Mouse (Mus musculus) kidney, adult 18-20 months (tissue): Measurements from ENCODE around the gene Satb1.

ENCODE experiments used
- DNase-seq: peaks from one replicate; pipeline ENCODE4 v3.0.0; 2021

Gene Satb1

GRCm38 (mm10) chr17:51832900-51833577 lies at the start of gene Satb1:
TSS of gene Satb1 (minus strand) at chr17:51833290.
- DNase-seq: peak; percentile 57

GRCm38 (mm10) chr17:51882566-51882965 lies 49.5 kb upstream of the Satb1 start:
- no peak for DNase-seq

DNA sequence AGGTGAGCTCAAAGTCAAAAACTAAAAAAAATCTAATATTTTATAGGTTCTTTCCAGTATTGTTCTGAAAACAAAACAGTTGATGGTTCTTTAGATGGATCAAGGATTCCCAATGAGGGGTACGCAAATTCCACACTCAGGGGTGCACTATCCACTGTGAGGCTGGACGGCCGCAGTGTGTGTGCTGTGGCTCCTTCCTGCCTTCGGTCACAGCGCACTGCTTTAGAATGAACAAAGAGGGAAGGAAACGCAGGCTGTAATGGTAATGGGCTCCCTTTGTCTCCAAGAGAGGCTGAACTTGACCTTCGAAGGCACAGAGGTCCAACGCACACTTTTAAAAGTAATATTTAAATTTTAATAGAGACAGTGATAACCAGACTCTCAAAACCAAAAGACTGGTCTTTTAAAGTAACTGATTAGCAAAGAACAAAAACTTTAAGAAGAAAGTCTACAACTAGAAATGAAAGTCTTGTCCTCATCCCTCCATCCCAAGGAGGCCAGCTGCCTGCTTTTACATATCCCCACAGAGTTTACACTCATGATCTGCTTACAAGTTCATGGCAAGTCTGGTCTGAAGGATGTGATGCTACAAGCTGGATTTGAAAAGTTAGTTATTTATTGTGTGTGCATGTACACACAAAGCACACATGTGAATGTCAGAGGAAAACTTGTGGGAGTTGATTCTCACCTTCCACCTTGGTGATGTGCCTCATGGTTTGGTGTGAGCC lies 48.0 kb upstream of the Satb1 start:
- no peak for DNase-seq

DNA sequence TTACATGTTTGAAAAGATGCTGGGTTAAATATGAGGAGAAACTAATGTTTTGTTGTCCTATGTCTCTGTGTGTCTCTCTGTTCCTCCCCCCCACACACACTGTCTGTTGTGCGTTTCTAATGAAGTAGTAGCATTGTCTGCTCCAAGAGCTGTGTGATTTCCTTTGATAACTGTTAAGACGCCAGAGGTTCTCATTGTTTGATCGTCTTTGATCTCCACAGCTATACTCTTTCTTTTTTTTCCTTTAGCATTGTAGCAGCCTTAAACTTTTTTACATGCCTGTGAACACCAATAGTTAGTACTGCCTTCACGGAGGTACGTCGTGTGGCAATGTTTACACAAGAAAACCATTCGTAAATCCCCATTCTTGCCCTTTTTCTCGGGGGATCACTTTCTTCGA lies 47.1 kb upstream of the Satb1 start:
- DNase-seq: no peak

DNA sequence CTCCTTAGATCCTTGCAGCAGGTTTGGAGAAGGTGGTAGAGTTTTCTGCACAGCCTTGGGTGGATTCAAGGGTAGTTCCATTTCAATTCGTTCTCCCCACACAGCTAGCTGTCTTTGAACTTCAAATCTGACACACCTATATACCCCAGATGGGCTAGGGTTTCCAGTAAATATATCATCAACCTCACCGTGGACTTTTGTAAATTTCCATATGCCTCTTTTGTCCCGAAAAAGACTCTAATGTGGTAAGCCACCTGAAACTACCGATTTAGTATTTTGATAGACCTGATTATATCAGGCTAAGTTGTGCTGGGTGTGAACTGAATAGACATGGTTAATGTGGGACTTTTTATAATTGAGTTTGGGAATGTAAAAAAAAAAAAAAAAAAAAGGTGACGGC lies 46.6 kb upstream of the Satb1 start:
- DNase-seq: no peak

DNA sequence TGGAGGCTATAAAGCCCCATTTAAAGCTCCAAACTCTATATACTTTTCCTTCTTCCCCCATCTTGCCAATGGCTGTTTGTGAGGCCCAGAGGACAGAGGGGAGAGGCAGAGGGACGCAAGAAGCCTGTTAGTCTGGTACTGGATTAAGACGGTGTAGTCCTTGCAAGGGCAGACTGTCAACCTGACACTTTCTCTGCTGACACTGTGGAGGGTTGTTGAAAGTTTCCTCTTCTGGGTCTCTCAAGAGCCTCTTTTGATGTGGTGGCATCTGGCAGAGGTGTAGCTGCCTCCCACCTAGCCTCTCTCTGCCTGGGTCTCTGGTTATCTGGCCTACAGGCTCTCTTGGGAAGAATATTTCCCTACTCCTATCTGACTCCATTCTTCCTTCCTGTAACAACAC lies 46.1 kb upstream of the Satb1 start:
- no peak for DNase-seq

- no peak for DNase-seq
These were observed 43.4 kb upstream of the Satb1 start for GRCm38 (mm10) chr17:51876471-51876870.

- no peak for DNase-seq
These were observed 24.5 kb upstream of the Satb1 start for GRCm38 (mm10) chr17:51857616-51858015.

DNA sequence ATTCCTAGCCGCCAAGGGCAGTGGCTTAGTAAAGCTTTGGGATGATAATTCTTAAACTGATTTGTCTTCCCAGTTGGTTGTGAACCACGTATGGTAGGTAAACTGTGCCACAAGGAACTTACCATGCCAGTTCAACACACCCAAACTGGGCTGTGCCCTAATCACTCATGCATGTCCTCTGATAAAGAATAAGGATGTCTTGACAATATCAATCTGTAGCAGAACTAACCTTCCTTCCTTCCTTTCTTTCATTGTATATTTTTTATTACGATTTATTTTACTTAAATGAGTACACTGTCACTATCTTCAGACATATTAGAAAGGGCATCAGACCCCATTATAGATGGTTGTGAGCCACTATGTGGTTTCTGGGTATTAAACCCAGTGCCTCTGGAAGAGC lies 23.2 kb upstream of the Satb1 start:
- no peak for DNase-seq

DNA sequence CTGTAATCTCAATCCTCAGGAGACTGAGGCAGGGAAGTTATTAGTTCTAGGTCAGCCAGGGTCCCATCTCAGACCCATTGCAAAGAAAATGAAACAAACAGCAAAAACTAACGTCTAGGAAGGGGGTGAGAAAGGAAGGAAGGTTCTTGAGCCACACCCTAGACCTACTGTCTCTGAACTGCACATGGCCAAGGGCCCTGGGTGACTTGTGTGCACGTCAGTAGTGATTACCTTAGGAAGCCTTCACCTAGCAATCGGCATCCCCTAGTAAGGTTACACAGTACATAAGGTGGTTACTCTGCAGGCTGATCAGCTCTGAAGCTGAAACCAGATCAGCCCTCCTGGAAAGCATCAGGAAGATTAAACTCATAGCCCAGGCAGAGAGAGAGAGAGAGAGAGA lies 22.2 kb upstream of the Satb1 start:
- DNase-seq: no peak

DNA sequence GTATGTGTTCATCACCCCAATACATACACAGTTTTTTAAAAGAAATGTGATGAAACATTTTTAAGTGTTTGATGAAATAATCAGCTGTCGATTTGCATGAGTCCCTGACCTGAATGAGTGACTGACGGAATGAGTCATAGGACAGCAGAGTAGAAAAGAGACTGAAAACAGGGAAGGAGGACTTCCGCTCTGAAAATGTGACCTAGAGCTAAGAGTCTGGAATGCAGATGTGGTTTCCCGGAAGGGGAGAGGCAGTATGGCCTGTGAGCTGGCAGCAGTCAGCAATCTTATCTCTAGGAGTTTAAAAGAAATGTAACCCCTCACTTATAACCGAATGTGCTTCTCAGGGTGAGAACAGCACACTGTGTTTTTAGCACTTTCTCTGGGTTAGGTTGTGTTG lies 20.9 kb upstream of the Satb1 start:
- no peak for DNase-seq

DNA sequence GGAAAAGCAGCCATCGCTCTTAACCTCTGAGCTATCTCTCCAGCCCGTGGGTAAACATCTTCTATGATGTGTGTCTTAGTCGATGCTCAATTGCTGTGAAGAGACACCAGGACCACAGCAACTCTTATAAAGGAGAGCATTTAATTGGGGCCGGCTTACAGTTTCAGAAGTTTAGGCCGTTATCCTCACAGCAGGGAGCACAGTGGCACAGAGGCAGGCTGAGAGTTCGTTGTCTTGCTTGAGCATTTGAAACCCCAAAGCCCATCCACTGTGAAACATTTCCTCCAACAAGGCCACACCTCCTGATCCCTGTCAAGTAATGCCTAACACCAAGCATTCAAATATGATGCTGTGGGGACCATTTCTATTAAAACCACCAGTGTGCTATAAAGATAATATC lies 7.5 kb upstream of the Satb1 start:
- no peak for DNase-seq

- no peak for DNase-seq
These were observed 6.4 kb upstream of the Satb1 start for GRCm38 (mm10) chr17:51839484-51839883.

GRCm38 (mm10) chr17:51836901-51837300 lies 3.8 kb upstream of the Satb1 start:
- DNase-seq: no peak

GRCm38 (mm10) chr17:51836243-51836642 lies 3.2 kb upstream of the Satb1 start:
- no peak for DNase-seq

DNA sequence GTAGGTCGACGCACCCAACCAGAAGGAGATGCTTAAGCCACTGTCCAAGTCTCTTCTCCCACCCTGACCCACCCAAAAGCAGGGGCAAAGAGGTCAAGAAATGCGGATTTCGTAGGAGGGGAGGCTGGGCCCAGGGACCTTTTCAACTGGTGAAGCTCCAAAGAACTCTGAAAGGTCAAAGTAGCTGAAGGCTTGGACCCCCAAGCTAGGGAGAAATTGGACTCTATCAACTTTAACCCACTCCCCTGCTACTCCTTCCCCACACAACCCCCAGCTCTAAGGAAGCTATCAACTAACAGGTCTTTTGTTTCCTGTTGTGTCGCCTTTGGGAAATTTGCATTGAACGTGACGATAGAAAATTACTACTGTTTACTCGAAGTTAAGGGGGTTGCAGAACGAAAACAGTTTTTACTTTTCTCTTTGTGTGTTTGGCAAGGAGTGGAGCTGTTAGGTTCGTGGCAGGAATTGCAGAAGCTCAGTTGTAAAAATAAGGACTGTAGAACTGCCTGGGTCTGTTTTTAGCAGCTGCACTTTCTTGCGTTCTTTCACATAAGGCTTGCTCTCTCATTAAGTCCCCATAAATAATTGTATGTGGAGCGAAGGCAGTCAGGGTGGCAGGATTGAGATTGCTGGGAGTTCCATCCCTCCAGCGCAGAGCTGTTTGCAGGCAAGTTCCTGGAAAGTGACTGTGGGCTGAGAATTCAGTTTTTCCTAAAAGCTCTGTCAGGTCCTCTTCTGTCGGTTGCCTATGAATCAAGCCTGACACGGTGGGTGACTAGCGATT lies 680 bp upstream of the Satb1 start:
- no peak for DNase-seq

DNA sequence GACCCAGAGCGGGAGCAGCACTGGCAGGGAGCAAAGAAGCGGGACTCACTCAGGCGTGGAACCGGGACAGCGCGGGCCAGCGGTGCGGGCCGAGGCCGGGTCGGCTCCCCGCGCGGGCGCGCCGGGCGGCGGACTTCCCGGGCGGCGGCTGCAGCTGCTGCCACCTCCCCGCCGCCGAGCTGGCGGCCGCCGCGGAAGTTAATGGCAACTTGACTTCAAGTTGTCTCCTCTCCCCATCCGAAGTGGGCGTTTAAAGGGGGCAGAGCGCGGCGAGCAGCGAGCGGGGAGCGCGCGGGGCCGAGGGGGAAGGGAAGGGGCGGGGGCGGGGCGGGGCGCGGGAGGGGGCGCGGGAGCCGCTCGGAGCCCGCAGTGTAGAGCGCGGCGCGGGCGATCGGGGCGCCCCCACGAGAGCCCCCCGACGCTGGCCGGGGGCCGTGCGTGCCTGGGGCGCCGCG lies 642 bp downstream of the Satb1 start:
- peak; percentile 30 for DNase-seq

DNA sequence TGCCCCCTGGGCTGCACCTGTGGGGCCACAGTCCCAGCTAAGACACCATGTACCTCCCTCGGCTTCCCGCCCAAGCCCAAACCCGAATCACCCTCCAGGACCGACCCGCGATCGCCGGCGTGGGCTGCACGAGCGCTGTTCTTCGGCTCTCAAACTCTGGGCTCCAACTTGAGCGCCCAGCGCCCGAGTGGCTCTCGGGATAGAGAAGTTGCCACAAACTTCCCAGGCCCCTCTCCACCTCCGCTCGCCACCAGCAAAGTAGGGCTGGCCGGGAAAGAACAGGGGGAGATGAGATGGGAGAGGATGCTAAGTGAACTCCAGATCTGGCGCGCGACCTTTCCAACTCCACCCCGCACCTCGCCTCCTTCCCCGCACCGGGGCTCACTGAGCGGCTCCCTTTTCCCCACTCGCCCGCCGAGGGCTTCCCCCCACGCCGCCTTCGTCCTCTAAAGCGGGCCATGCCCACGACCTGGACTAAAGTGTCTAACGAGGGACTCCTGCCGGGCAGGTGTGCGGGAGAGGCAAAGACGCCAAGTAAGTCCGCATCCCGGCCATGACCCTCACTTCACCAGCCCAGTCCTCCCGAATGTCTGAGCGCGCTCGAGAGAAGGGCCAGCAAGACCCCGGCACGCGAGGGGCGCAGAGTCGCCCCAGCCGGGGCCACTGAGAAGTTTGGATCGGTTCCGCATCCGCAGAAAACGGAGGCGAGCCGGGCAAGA lies 1.2 kb downstream of the Satb1 start:
- DNase-seq: peak; percentile 15

DNA sequence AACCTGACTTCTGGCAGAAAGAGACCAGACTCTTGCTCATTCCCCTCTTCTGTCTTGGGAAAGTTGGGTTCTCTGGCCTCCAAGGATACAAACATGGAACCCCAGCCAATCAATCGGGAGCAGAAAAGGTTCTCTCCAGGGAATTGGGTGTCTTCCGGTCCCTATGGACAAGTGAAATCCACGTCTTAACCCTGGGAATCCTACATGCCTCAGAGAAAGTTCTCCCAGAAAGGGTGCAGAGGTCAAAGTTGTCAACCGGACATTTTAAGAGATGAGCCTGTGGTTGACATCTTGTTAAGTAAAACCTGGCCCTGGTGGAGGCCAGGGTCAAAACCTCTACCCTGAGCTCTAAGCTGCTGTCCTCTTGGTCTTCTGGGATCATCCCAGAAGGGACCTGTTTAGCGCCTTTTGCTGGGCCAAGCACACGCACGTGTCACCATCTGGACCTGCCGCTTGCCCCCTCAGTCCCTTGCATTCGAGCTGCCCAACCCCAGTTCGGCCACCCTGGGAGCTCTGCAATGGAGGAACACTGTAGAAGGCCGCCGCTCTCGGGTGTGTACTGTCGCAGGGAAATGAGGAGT lies 1.9 kb downstream of the Satb1 start:
- DNase-seq: no peak

GRCm38 (mm10) chr17:51829436-51829835 lies 3.7 kb downstream of the Satb1 start:
- DNase-seq: no peak

- no peak for DNase-seq
These were observed 5.1 kb downstream of the Satb1 start for GRCm38 (mm10) chr17:51827922-51828410.

GRCm38 (mm10) chr17:51826461-51826860 lies 6.6 kb downstream of the Satb1 start:
- no peak for DNase-seq

GRCm38 (mm10) chr17:51814301-51814700 lies 18.8 kb downstream of the Satb1 start:
- DNase-seq: no peak
